9 mouse cellular contexts compared by ENCODE assay signal in genomic region chr17:32023088-32023487, GRCm38 (mm10). TPM values are rescaled to one million over a fixed set of nuclear protein-coding genes. Genes with fewer than 3 reads are reported as not detected.
DNase-seq lines count a peak whose midpoint lies in the region; ATAC-seq and TF ChIP-seq lines count a peak whose summit lies in the region.
"Had no signal": no experiment of that assay in that cellular context is flagged by ENCODE, and none has a peak within 500 bp of the region (broad histone marks: within the 10 kb centered on the region; RNA-seq: fewer than 3 reads in every experiment).

No protein-coding gene starts in this region.

- TF ChIP-seq EP300 in lung, postnatal 0 days (IDR thresholded peaks at IDR 0.05), result no peak

- H3K9me3 ChIP-seq in lung, postnatal 0 days (ENCODE audit: low read length), result no peaks in the 10 kb centered on the region
- H3K9me3 ChIP-seq in intestine, postnatal 0 days (ENCODE audit: control insufficient read depth), result no peaks in the 10 kb centered on the region

- DNase-seq in adrenal gland, postnatal 10 days, result peak; percentile 25
- DNase-seq in adrenal gland, adult 2 months, result no peak
- peak; percentile 42 for DNase-seq in lung, postnatal 0 days (ENCODE audit: low spot score)
- no peak for DNase-seq in lung, postnatal 25 days (ENCODE audit: low spot score)
- peak; percentile 25 to 75 for DNase-seq in layer of hippocampus, postnatal 14 days (ENCODE audit: low spot score in 2 of 2)
- peak; percentile 15 for DNase-seq in thymus, postnatal 25 days
- no peak for DNase-seq in cerebellum, adult 18-20 months
- DNase-seq: cerebellum, postnatal 10 days had no signal

- H3K4me1 ChIP-seq in lung, postnatal 0 days (ENCODE audit: insufficient read depth, low read depth, low read length), result no peaks in the 10 kb centered on the region
- H3K4me1 ChIP-seq in intestine, postnatal 0 days (replicated peaks; ENCODE audit: control insufficient read depth, insufficient read depth, low read length), result no peaks in the 10 kb centered on the region

- 49% methylated on average over 8 of the region's 8 CpGs for WGBS in lung, postnatal 0 days
- WGBS in intestine, postnatal 0 days, result 73% methylated on average over 8 of the region's 8 CpGs

- H3K4me2 ChIP-seq in lung, postnatal 0 days (replicated peaks; ENCODE audit: low read depth, low read length), result no peak overlapping the region
- no peak overlapping the region for H3K4me2 ChIP-seq in intestine, postnatal 0 days (replicated peaks; ENCODE audit: low read depth)

- no peaks in the 10 kb centered on the region for H3K36me3 ChIP-seq in lung, postnatal 0 days (ENCODE audit: insufficient read depth, low read length)
- H3K36me3 ChIP-seq in intestine, postnatal 0 days (ENCODE audit: control insufficient read depth, insufficient read depth), result no peaks in the 10 kb centered on the region

- H3K27me3 ChIP-seq in lung, postnatal 0 days (replicated peaks; ENCODE audit: insufficient read depth, low read length), result no peaks in the 10 kb centered on the region
- no peaks in the 10 kb centered on the region for H3K27me3 ChIP-seq in intestine, postnatal 0 days (replicated peaks; ENCODE audit: control insufficient read depth, insufficient read depth, low read length)

- TF ChIP-seq CTCF in lung, postnatal 0 days (IDR thresholded peaks at IDR 0.05), result no peak
- no peak for TF ChIP-seq CTCF in intestine, postnatal 0 days (IDR thresholded peaks at IDR 0.05; ENCODE audit: low read depth)

- no peak overlapping the region for H3K4me3 ChIP-seq in lung, postnatal 0 days (ENCODE audit: low read depth, low read length)
- no peak overlapping the region for H3K4me3 ChIP-seq in intestine, postnatal 0 days (ENCODE audit: low read depth, low read length)

- H3K27ac ChIP-seq in lung, postnatal 0 days (ENCODE audit: low read length), result no peak overlapping the region
- H3K27ac ChIP-seq in intestine, postnatal 0 days (ENCODE audit: low read depth, low read length), result no peak overlapping the region

- no peak for ATAC-seq in lung, postnatal 0 days
- ATAC-seq in intestine, postnatal 0 days, result no peak

- no peak overlapping the region for H3K9ac ChIP-seq in lung, postnatal 0 days (replicated peaks; ENCODE audit: low read depth)
- H3K9ac ChIP-seq in intestine, postnatal 0 days (ENCODE audit: low read depth, low read length), result no peak overlapping the region

RNA-seq across cellular contexts. Expression of gene Rrp1b, which starts 12.8 kb away (rescaled TPM):
- total RNA-seq in adrenal gland, postnatal 10 days (2021), result 10 to 100 TPM; 15.5 to 21.7 TPM
- 10 to 100 TPM; 23.6 to 23.7 TPM for total RNA-seq in adrenal gland, adult 2 months (2021)
- 17.3 and 24.3 TPM in 2 replicates for polyA plus RNA-seq in adrenal gland, adult 2 months (2012; rRNA removed)
- 24.6 and 26.3 TPM in 2 replicates for polyA plus RNA-seq in lung, postnatal 0 days (2015; fragmentation: Nextera tagmentation; extraction: Ambion mirVana)
- total RNA-seq in layer of hippocampus, postnatal 14 days (2021), result 10 to 100 TPM; 17.1 to 17.8 TPM
- polyA plus RNA-seq in intestine, postnatal 0 days (2015; fragmentation: Nextera tagmentation; extraction: Ambion mirVana), result 11.6 and 14.5 TPM in 2 replicates

RNA-seq across cellular contexts. Expression of gene Hsf2bp, which starts 13.1 kb away (rescaled TPM):
- total RNA-seq in adrenal gland, postnatal 10 days (2021), result 1 to 10 TPM; 1.4 to 1.7 TPM
- 1 to 10 TPM in 1 of 2 experiments, under 1 TPM in 1; 0.58 to 1.4 TPM for total RNA-seq in adrenal gland, adult 2 months (2021)
- not detected in 2 replicates for polyA plus RNA-seq in adrenal gland, adult 2 months (2012; rRNA removed)
- 0.30 and 0.58 TPM in 2 replicates for polyA plus RNA-seq in lung, postnatal 0 days (2015; fragmentation: Nextera tagmentation; extraction: Ambion mirVana)
- 1 to 10 TPM; 1.2 to 1.6 TPM for total RNA-seq in layer of hippocampus, postnatal 14 days (2021)
- 4.1 and 5.3 TPM in 2 replicates for polyA plus RNA-seq in intestine, postnatal 0 days (2015; fragmentation: Nextera tagmentation; extraction: Ambion mirVana)

Comparison
In these comparisons a context has a peak if more than half of its experiments do, and no peak if none do; other contexts are left out.
1. DNase-seq: peak in adrenal gland, postnatal 10 days (single experiment), lung, postnatal 0 days (single experiment), layer of hippocampus, postnatal 14 days (2 of 2) and thymus, postnatal 25 days (single experiment); none in adrenal gland, adult 2 months (single experiment), lung, postnatal 25 days (single experiment) and cerebellum, adult 18-20 months (0 of 2).